Mouse (Mus musculus) spleen, postnatal 36 days (tissue): ENCODE data around the gene Peli2.

Source experiments
- DNase-seq, 2 experiments: peaks; one replicate each; pipeline ENCODE4 v3.0.0; 2022; ENCODE audit warnings: low spot score in 2 of 2, mixed read lengths in 1 of 2

Peli2 gene

DNA sequence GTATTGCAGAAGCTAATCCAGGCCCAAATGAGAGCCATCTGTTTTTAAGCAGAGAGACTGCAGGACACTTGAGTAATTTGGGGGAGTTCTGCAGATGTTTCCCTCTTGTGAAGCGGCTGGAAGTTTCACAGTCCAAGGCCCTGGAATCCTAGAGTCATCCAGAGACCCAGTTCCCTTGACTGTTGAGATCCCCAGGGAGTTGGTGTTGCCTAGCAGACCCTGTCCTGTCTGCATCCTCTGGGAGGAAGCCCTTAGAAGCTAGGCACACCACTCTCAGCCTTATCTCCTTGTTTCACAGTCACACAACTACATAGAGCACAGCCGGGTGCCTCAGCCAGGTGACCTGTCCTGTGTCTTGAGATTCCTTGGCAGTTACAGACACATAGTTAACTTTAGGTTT, 30.9 kb downstream of the Peli2 start:
- no peak for DNase-seq

GRCm38 (mm10) chr14:48153064-48153463, 32.4 kb downstream of the Peli2 start:
- DNase-seq = no peak

DNA sequence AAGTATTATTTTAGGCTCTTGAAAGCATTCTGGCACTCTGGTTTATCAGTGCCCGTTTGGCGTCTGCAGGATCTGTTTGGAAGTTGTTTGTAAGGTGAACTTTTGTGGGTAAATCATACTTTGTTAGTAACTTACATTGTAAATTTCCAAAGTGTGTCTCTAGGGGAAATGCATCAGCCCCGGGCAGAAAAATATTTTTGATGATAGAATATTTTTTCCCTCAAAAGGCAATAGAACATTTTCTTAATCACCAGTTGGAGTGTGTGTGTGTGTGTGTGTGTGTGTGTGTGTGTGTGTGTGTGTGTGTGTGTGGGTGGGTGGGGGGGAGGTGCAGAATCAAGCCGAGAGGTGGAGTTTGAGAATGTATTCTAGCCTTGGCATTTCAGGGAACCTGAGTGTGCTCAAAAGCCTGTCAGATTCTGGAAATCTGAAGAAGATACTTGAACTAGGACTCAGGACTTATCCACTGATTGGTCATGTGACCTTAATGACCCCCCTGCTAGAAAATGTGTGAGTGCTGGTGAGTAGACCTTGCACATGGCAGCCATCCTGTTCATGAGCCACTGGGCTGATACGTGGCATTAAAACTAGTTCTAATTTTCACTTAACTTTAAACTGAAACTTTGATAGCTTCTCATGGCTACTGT, 33.4 kb downstream of the Peli2 start:
- no peak for DNase-seq

GRCm38 (mm10) chr14:48154641-48155040, 34.0 kb downstream of the Peli2 start:
- no peak for DNase-seq

GRCm38 (mm10) chr14:48155153-48155552, 34.5 kb downstream of the Peli2 start:
- DNase-seq = no peak

GRCm38 (mm10) chr14:48157085-48157484, 36.5 kb downstream of the Peli2 start:
- no peak for DNase-seq

DNA sequence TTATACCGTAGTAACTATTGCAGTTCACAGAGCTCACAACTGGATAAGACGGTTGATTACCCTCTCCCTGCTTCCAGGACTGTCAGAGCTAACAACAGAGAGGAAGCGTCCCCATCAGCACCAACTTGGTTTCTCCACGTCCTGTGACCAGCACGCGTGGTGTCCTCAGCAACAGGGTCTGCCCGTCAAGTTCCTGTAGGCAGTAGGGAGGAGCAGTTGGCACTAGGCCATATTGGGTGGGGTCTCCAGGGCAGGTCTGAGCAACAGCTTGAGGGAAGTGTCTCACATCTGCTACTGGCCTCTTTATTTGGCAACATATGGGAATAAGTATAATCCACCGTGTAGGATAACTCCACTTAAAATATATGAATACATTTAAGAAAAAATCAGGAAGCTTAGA, 37.2 kb downstream of the Peli2 start:
- no peak for DNase-seq

GRCm38 (mm10) chr14:48159401-48159800, 38.8 kb downstream of the Peli2 start:
- DNase-seq = no peak

DNA sequence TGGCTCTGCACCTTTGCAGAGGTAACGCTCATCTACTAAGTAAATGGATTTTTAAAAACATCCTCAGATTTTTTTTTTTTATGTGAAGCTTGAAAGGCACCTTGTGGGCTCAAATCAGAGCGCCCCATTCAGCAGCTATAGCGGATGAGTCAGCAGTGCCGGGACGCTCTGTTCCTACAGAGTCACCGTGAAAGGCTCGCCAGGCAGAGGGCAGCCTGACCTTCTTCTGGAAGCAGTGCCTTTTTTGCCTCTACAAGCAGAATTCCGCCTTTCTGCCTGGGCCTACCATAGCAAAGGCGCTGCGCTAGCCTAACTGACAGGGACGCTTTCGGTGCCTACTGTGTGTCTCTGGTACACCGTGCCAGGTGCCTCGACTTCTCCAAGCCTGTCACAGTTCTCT, 41.8 kb downstream of the Peli2 start:
- no peak for DNase-seq

DNA sequence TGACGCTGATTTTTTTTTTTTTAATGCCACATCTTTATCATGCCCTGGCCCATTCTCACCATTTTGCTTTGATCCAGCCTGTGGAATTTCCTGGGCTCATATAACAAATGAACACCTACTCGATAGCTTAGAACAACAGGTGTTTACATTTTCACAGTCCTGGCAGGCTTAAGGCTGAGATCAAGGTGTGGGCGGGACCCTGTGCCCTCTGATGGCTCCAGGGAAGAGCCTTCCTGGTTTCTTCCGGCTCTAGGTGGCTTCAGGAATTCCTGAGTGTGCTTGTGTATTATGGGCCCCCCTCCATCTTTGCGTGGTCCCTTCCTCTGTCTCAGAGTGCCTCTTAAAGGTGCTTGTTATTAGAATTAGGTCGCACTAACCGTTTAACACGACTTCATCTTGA, 44.3 kb downstream of the Peli2 start:
- no peak for DNase-seq

GRCm38 (mm10) chr14:48166396-48166795, 45.8 kb downstream of the Peli2 start:
- no peak for DNase-seq

- no peak for DNase-seq
Measured at GRCm38 (mm10) chr14:48167020-48167419, 46.4 kb downstream of the Peli2 start.

DNA sequence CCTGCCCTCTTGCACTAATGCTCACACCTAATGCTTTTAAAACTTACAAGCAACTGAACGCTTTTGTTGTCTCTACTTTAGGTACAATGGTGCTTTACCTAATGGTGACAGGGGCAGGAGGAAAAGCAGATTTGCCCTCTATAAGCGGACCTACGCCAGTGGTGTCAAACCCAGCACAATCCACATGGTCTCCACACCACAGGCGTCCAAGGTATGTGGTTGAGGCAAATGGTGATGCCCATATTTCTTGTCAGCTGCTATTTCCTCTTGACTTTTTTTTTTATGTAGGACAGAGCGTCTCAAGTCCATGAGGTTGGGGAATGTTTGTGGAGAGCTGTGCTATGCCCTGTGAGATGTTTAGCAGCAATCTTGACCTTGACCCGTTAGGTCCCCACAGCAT, 47.5 kb downstream of the Peli2 start:
- no peak for DNase-seq

DNA sequence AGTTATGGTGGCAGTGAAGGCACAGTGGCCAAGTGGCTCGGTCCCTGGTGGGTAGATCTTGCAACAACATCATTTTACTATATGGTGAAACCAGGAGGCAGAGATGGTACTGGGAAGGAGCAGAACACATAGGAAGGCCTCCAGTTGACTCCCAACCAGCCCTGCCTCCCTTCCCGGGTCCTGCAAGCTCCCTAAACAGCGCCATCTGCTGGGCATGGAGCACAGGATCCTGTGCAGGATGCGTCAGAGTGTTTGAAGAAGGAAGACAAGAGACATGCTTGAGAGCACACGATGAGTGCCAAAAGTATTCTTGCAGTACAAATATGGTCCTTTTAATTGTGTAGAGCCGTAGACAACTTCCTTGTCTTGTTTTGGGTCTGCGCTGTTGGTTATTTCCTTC, 49.3 kb downstream of the Peli2 start:
- DNase-seq = peak in 1 of 2 experiments; percentile 4

GRCm38 (mm10) chr14:48171268-48171667, 50.6 kb downstream of the Peli2 start:
- no peak for DNase-seq

- no peak for DNase-seq
Measured at GRCm38 (mm10) chr14:48172026-48172425, 51.4 kb downstream of the Peli2 start.

- no peak for DNase-seq
Measured at GRCm38 (mm10) chr14:48172876-48173275, 52.3 kb downstream of the Peli2 start.

DNA sequence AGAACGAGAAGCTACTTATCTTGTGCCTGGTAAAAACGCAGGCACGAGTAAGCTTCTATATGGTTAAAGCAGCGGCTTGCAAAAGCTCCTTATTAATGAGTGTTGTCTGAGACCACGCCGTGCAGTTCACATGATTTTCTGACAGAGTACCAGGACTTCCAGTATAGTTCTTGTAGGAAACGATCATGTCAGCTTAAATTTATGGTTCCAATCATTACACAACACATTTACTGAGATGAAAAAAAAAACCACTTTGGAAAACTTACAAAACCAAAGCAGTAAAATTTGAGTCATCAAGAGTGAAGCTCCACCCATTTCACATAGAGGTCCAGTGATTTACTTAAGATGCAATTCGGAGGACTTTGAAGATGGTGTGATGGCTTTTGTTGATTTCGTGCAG, 53.2 kb downstream of the Peli2 start:
- no peak for DNase-seq

DNA sequence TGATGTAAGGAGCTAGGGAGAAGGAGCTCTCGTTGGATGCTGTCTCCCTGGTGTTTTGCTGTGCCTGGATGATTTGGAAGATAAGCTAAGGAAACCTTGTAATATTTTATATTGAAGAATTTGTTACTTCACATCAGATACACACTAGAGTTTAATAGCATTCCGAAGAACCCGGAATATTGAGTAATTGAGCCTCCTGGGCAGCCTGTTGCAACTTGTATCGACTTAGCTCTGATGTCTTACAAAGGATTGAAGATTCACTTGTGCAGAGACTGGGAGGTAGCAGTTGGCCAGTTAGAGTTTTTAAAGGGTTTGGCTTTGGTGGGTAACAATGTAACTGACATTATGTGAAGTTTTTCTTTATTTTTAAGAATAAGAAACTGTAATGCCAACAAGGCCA, 53.7 kb downstream of the Peli2 start:
- no peak for DNase-seq

DNA sequence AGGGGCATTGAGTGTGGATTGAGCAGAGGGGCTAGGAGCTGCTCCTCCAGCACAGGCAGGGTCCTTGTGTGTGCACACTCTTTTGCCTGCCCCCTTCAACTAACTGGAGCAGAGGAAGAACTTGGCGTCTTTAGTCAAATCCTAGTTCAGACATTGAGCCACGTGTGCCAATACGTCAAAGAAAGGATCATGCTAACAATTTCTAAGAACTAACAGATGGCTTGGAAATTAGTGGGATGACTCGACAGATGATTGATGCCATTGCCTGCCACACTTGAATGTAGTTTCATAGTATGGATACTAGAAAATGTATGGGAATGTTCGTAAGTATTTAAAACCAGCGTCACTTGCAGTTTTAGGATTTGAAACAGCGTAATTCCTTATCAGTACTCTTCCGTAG, 54.5 kb downstream of the Peli2 start:
- DNase-seq = no peak

GRCm38 (mm10) chr14:48178304-48178995, 57.8 kb downstream of the Peli2 start:
- DNase-seq = no peak

DNA sequence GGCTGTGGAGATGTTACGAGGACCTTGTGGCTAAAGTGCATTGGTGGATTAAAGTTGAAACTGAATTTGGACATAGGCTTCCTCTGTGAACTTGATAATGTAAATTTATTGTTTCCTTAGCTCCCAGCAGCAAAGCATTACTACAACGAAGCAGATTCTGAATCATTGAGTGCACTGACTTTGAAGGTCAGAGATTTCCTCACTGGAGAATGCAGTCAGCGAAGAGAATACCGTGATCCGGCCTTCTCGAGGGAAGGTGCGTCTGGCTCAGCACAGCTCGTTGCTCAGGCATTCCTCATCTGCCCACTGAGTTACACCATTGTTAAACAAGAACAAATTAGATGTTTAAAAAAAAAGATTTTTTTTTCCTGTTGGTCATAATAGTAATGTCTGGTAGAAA, 58.4 kb downstream of the Peli2 start:
- no peak for DNase-seq

- DNase-seq = no peak
Measured at GRCm38 (mm10) chr14:48186302-48186701, 65.7 kb downstream of the Peli2 start.

GRCm38 (mm10) chr14:48187100-48187499, 66.5 kb downstream of the Peli2 start:
- no peak for DNase-seq
